Mouse (Mus musculus) intestine, postnatal 0 days (tissue): ENCODE measurements around the gene Kl. TPM values are rescaled to one million over a fixed set of nuclear protein-coding genes. Genes with fewer than 3 reads are reported as not detected.

Experiments
- ATAC-seq: fragments of 200-750 bp; cut with Nextera tagmentation; 2 replicates; pipeline ENCODE4 v1.8.0; 2017; ENCODE audit warnings: mild to moderate bottlenecking, moderate TSS enrichment, moderate library complexity
- H3K27ac ChIP-seq: fragments of 300-500 bp; sonication (generic); 2 replicates; pipeline ENCODE4 v1.5.1; 2014; ENCODE audit warnings: mild to moderate bottlenecking, low read depth, low read length, moderate library complexity
- H3K27me3 ChIP-seq: fragments of 300-500 bp; sonication (generic); replicated peaks from 2 replicates; pipeline ENCODE4 v1.6.1; 2014; ENCODE audit warnings: low read length, mixed read lengths; ENCODE audit not compliant: control insufficient read depth, insufficient read depth
- H3K36me3 ChIP-seq: fragments of 300-500 bp; sonication (generic); 2 replicates; pipeline ENCODE4 v1.6.1; 2014; ENCODE audit warnings: mild to moderate bottlenecking, moderate library complexity; ENCODE audit not compliant: control insufficient read depth, insufficient read depth
- H3K4me1 ChIP-seq: fragments of 300-500 bp; sonication (generic); replicated peaks from 2 replicates; pipeline ENCODE4 v1.6.1; 2014; ENCODE audit warnings: antibody characterized with exemption, low read length, mixed read lengths; ENCODE audit not compliant: control insufficient read depth, insufficient read depth
- H3K4me2 ChIP-seq: fragments of 300-500 bp; sonication (generic); replicated peaks from 2 replicates; pipeline ENCODE4 v1.6.1; 2014; ENCODE audit warnings: low read depth, mild to moderate bottlenecking, moderate library complexity
- H3K4me3 ChIP-seq: fragments of 300-500 bp; sonication (generic); 2 replicates; pipeline ENCODE4 v1.5.1; 2014; ENCODE audit warnings: low read depth, low read length
- H3K9ac ChIP-seq: fragments of 300-500 bp; sonication (generic); 2 replicates; pipeline ENCODE4 v1.6.1; 2014; ENCODE audit warnings: mild to moderate bottlenecking, low read depth, low read length
- H3K9me3 ChIP-seq: fragments of 300-500 bp; sonication (generic); 2 replicates; pipeline ENCODE4 v1.6.1; 2016; ENCODE audit warnings: mixed run types; ENCODE audit not compliant: control insufficient read depth
- CTCF ChIP-seq: sonication (generic); IDR thresholded peaks from 2 replicates; pipeline ENCODE4 v1.5.1; 2016; ENCODE audit warnings: low read depth, mild to moderate bottlenecking, control low read depth, antibody characterized with exemption, moderate library complexity
- WGBS: fragments of 180-500 bp; shearing (Covaris S2); extraction: QIAGEN DNeasy Blood & Tissue Kit; methylation state at CpG from one replicate; pipeline ENCODE4 v1.1.7; 2014; 5-methylcytosine and 5-hydroxymethylcytosine counted together
- polyA plus RNA-seq: library from polyadenylated mRNA; unstranded; fragments of >200 nt; fragmentation: Nextera tagmentation; extraction: Ambion mirVana; gene quantifications from 2 replicates; pipeline ENCODE4 v1.2.1, GENCODE M21; 2015

Gene Kl
- polyA plus RNA-seq, 1 experiment from 2014 or later, result 0.07 TPM

DNA sequence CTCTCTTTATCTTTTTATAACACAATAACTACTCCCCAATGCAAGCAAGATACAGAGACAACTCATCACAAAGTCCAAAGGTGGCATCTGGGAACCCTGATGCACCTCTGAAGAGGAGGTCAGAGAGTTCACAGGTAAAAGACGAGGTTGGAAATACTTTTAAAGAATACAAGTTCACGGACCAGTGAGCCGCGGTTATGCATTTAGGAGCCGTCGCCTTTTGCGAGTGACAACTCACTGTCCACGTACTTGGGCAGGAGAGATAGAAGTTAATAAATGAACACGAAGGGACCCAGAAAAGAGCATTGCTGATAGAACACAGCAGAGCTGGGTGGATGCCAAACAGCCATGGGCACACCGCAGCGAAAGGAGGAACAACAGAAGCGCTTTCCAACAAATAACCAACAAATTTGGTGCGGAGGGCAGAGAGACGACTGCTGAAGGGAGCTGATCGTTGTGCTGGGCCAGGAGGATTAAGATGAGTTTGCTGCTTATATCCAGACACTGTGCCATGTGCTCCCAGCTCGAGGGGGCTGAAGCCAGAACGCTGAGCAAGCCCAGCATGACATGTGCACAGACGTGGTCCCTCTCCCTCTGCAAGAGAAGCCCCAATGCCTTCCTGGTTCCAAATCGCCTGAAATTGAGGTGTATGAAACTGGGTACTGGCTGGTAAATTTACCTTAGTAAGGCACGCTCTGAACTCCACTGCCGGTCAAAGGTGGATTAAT, 35.1 kb upstream of the Kl start:
- H3K4me3 ChIP-seq, result no peak overlapping the region
- H3K4me1 ChIP-seq, result 0 out of 2 replicates have a peak, but pooled peaks cover 2% of the 10 kb centered on the region
- no peaks in the 10 kb centered on the region for H3K9me3 ChIP-seq
- no peak overlapping the region; the same call in 1 of the 2 replicates for H3K27ac ChIP-seq
- 60% methylated on average over 21 of the region's 21 CpGs for WGBS
- peak; percentile 70 for ATAC-seq
- H3K27me3 ChIP-seq, result no peaks in the 10 kb centered on the region
- H3K36me3 ChIP-seq, result no peaks in the 10 kb centered on the region
- H3K9ac ChIP-seq, result no peak overlapping the region
- H3K4me2 ChIP-seq, result peak overlapping the region; percentile 6; the same call in 1 of the 2 replicates
- no peak for TF ChIP-seq CTCF

DNA sequence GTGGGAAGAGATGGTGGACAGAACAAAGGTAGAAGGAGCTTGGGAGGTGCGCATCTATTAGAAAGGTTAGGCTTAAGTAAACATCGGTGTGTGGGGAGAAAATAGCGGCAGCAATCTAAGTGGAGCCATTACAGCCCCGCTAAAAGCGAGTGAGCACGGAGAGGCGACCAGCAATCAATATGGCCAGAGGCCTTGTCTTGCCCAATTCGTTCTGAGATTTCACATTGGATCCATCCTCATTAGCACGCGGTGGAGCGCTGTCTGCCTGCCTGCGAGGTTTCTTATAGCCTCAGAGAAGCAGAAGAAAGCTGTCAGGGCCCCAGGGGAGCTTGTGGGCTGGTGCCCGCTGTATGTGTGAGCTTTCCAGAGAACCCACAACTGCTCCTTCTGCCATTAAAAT, 33.8 kb upstream of the Kl start:
- WGBS, result 76% methylated on average over 13 of the region's 13 CpGs

GRCm38 (mm10) chr5:150919269-150919668, 33.1 kb upstream of the Kl start:
- H3K36me3 ChIP-seq, result no peaks in the 10 kb centered on the region
- H3K4me2 ChIP-seq, result no peak overlapping the region
- no peak for ATAC-seq
- 90% methylated on average over 4 of the region's 4 CpGs for WGBS
- H3K27me3 ChIP-seq, result no peaks in the 10 kb centered on the region
- H3K4me1 ChIP-seq, result 0 out of 2 replicates have a peak, but pooled peaks cover 2% of the 10 kb centered on the region
- no peak overlapping the region for H3K9ac ChIP-seq
- H3K4me3 ChIP-seq, result no peak overlapping the region
- H3K27ac ChIP-seq, result no peak overlapping the region
- no peaks in the 10 kb centered on the region for H3K9me3 ChIP-seq
- no peak for TF ChIP-seq CTCF

More for the DNA sequence above, 33.8 kb upstream of the Kl start:
- no peaks in the 10 kb centered on the region for H3K9me3 ChIP-seq
- no peak overlapping the region for H3K9ac ChIP-seq
- 0 out of 2 replicates have a peak, but pooled peaks cover 2% of the 10 kb centered on the region for H3K4me1 ChIP-seq
- no peaks in the 10 kb centered on the region for H3K27me3 ChIP-seq
- no peak overlapping the region for H3K4me3 ChIP-seq
- no peak for ATAC-seq
- no peak overlapping the region for H3K27ac ChIP-seq
- no peak overlapping the region for H3K4me2 ChIP-seq
- H3K36me3 ChIP-seq, result no peaks in the 10 kb centered on the region
- TF ChIP-seq CTCF, result no peak

- Histone ChIP-seq H3K4me1 (0 out of 2 replicates have a peak, but pooled peaks cover 2% of the 10 kb centered on the region), H3K9me3 (no peaks in the 10 kb centered on the region), H3K36me3 (no peaks in the 10 kb centered on the region), H3K27ac (no peak overlapping the region), H3K4me3 (no peak overlapping the region), H3K9ac (no peak overlapping the region), H3K27me3 (no peaks in the 10 kb centered on the region), H3K4me2 (no peak overlapping the region)
- no peak for TF ChIP-seq CTCF
- 64% methylated on average over 2 of the region's 2 CpGs for WGBS
- no peak for ATAC-seq
These were observed 32.4 kb upstream of the Kl start for GRCm38 (mm10) chr5:150919961-150920360.

DNA sequence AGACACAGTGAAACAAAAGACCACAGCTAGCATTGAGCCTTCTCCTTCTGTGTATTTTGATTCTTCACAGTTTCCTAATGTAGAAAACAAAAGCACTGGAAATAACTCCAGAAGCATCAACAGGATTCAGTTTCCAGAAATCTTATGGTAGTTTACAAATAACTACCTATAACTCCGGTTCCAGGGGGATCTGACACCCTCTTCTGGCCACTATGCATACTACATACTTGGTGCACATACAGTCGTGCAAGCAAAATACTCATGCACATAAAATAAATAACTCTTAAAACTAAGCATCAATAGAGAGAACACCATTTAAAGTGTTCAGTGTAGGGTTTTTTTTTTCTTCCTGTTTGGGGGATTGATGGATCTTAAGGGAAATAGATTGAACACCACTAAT, 23.0 kb upstream of the Kl start:
- no peak for ATAC-seq
- WGBS, result 81% methylated on average over 2 of the region's 2 CpGs
- peak; percentile 24; the same call in 1 of the 2 replicates for TF ChIP-seq CTCF

DNA sequence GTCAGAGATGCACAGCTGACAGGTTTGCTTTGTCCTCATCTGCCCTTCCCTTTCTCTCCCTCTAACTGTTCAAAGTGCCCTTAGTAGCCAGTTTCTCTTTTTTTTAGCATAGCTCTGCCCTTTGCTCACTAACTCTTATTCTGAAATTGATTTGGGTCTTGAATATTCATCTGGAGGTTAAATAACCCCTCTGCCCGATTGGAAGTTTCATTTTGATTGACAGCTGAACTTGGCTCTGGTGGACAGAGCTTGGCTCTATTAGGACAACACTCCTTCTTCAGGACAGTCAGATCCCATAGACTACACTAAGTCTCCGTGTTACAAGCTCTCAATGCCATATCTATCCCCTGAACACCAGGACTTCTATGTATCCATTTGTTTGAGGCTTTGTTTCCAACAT, 19.8 kb upstream of the Kl start:
- H3K4me1 ChIP-seq, result no peaks in the 10 kb centered on the region
- WGBS, result 75% methylated on average over 2 of the region's 2 CpGs
- no peaks in the 10 kb centered on the region for H3K9me3 ChIP-seq
- TF ChIP-seq CTCF, result no peak
- no peak for ATAC-seq
- H3K4me3 ChIP-seq, result no peak overlapping the region
- no peak overlapping the region for H3K9ac ChIP-seq
- H3K27ac ChIP-seq, result no peak overlapping the region
- H3K4me2 ChIP-seq, result no peak overlapping the region
- H3K27me3 ChIP-seq, result no peaks in the 10 kb centered on the region
- no peaks in the 10 kb centered on the region for H3K36me3 ChIP-seq

More for the DNA sequence above, 23.0 kb upstream of the Kl start:
- H3K4me1 ChIP-seq, result no peaks in the 10 kb centered on the region
- no peaks in the 10 kb centered on the region for H3K36me3 ChIP-seq
- H3K4me3 ChIP-seq, result no peak overlapping the region
- H3K27me3 ChIP-seq, result no peaks in the 10 kb centered on the region
- no peak overlapping the region for H3K4me2 ChIP-seq
- no peak overlapping the region for H3K9ac ChIP-seq
- no peak overlapping the region for H3K27ac ChIP-seq
- H3K9me3 ChIP-seq, result no peaks in the 10 kb centered on the region; the same call in 1 of the 2 replicates
